Mouse (Mus musculus): ENCODE results near the gene Vmn1r217. TPM values are rescaled to one million over a fixed set of nuclear protein-coding genes. Genes with fewer than 3 reads are reported as not detected.
"Not testable (repeated sequence)": the region's sequence is repeated elsewhere in the genome, so short reads cannot be mapped to it uniquely, and the experiment has no call there.

Vmn1r217 gene
- not detected in 2 replicates for polyA plus RNA-seq (2015; fragmentation: Nextera tagmentation; extraction: Ambion mirVana)

DNA sequence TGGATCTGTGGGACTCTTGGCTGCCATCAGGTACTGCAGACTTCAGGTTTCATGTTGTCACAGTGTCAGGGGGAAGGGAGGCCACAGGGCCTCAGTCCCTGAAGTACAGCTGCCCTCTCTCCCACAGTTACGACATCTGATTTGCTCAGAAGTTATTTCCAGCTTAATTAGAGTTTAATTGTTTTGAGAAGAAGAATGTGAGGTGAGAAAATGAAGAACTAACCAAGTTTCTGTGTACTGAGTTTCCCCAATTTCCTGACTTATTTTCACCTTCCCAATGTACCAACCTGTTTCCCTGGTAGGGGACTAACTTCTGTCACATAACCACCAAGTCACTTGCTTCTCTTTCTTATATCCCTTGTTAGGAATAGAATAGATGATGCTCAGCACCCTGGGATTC is at the start of gene Vmn1r217:
Gene Vmn1r217 (minus strand): TSS at position 101 of the 400 bp plus-strand sequence.
- 65% methylated on average over 1 of the region's 1 CpGs for WGBS
- not testable (repeated sequence) for H3K4me3 ChIP-seq (ENCODE audit: low read length); H3K4me2 ChIP-seq (ENCODE audit: low read depth, low read length); H3K9me3 ChIP-seq (replicated peaks; ENCODE audit: control insufficient read depth, low read length); H3K36me3 ChIP-seq (ENCODE audit: control insufficient read depth, insufficient read depth); H3K27me3 ChIP-seq (ENCODE audit: control insufficient read depth, insufficient read depth, low read length); H3K9ac ChIP-seq (ENCODE audit: low read length); H3K27ac ChIP-seq (ENCODE audit: low read length); ATAC-seq (replicated peaks; ENCODE audit: extremely low read depth, insufficient read depth, low FRiP score); H3K4me1 ChIP-seq (ENCODE audit: control insufficient read depth, insufficient read depth, low read length)

DNA sequence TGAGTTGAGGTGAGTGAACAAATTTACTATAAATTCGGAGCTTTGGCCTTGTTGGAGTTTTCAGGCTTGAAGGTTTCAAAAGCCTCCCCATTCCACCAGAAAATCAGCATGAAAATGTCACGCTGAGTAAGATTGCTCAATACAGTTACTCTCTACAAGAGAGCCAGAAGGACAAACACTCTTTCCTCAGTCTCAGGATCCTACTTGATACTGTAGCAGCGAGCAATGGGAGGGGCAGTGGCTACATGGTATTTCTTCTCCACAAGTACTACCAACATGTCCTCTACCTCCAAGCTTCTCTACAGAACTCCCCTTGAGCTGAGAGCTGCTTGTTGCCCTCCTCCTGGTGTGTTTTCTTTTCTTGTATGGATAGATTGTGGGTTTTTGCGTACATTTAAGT is 48.4 kb upstream of the Vmn1r217 start:
- H3K27ac ChIP-seq (ENCODE audit: low read length); H3K9ac ChIP-seq (ENCODE audit: low read length); ATAC-seq (replicated peaks; ENCODE audit: extremely low read depth, insufficient read depth, low FRiP score); H3K4me2 ChIP-seq (ENCODE audit: low read depth, low read length); H3K27me3 ChIP-seq (ENCODE audit: control insufficient read depth, insufficient read depth, low read length); H3K9me3 ChIP-seq (replicated peaks; ENCODE audit: control insufficient read depth, low read length); H3K4me3 ChIP-seq (ENCODE audit: low read length); H3K4me1 ChIP-seq (ENCODE audit: control insufficient read depth, insufficient read depth, low read length); H3K36me3 ChIP-seq (ENCODE audit: control insufficient read depth, insufficient read depth): not testable (repeated sequence)
- WGBS: 78% methylated on average over 4 of the region's 4 CpGs

DNA sequence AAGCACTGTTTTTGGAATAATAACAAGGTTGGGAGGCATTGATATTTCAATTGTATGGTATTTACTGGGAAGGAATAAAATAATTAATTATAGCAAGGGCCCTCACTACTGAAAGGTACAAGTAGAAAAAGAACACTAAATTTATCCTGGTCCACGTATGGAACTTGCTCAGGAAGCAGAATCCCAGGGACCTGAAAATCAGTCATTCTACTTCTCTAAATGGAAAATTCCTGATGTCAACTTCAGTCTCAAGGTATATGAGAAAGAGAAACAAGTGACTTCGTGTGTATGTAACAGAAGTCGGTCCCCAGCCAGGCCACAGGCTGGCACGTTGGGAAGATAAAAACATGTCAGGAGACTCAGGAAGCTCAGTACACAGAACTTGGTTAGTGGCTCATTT is 41.0 kb upstream of the Vmn1r217 start, which contains the start of gene Vmn1r219:
Gene Vmn1r219 (plus strand): TSS at position 301 of the 400 bp plus-strand sequence.
- ATAC-seq (replicated peaks; ENCODE audit: extremely low read depth, insufficient read depth, low FRiP score): no peak
- Histone ChIP-seq H3K9me3 (replicated peaks; ENCODE audit: control insufficient read depth, low read length) (no peaks in the 10 kb centered on the region), H3K9ac (ENCODE audit: low read length) (no peak within 1 kb of the TSS), H3K4me3 (ENCODE audit: low read length) (no peak within 1 kb of the TSS), H3K4me1 (ENCODE audit: control insufficient read depth, insufficient read depth, low read length) (peaks cover 4% of the 10 kb centered on the region), H3K36me3 (ENCODE audit: control insufficient read depth, insufficient read depth) (no peaks in the 10 kb centered on the region), H3K27me3 (ENCODE audit: control insufficient read depth, insufficient read depth, low read length) (no peaks in the 10 kb centered on the region), H3K27ac (ENCODE audit: low read length) (no peak within 1 kb of the TSS), H3K4me2 (ENCODE audit: low read depth, low read length) (no peak within 1 kb of the TSS)
- WGBS: 64% methylated on average over 4 of the region's 4 CpGs

DNA sequence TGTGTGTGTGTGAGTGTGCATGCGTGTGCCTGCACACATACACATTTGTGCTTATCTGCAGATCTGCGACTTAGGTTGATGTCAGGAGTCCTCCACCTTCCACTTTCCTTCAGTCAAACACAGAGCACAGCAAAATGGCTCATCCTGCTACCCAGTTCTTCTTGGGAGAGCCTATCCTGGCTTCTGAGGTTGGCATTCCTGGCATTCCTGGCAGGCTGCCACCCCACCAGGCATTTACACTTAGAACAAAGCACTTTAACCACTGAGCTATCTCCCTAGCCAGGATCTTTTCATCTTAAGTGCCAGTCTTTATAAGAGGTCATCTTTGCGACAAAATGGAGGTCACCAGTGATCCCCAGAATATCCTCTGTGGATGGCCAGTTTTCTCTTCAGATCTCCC is 39.8 kb upstream of the Vmn1r217 start:
- Histone ChIP-seq H3K4me2 (ENCODE audit: low read depth, low read length) (no peak overlapping the region), H3K4me3 (ENCODE audit: low read length) (no peak overlapping the region), H3K9me3 (replicated peaks; ENCODE audit: control insufficient read depth, low read length) (no peaks in the 10 kb centered on the region), H3K4me1 (ENCODE audit: control insufficient read depth, insufficient read depth, low read length) (peaks cover 4% of the 10 kb centered on the region), H3K36me3 (ENCODE audit: control insufficient read depth, insufficient read depth) (no peaks in the 10 kb centered on the region), H3K27ac (ENCODE audit: low read length) (no peak overlapping the region), H3K27me3 (ENCODE audit: control insufficient read depth, insufficient read depth, low read length) (no peaks in the 10 kb centered on the region), H3K9ac (ENCODE audit: low read length) (no peak overlapping the region)
- ATAC-seq (replicated peaks; ENCODE audit: extremely low read depth, insufficient read depth, low FRiP score): peak; percentile 70
- WGBS: 45% methylated on average over 3 of the region's 3 CpGs

DNA sequence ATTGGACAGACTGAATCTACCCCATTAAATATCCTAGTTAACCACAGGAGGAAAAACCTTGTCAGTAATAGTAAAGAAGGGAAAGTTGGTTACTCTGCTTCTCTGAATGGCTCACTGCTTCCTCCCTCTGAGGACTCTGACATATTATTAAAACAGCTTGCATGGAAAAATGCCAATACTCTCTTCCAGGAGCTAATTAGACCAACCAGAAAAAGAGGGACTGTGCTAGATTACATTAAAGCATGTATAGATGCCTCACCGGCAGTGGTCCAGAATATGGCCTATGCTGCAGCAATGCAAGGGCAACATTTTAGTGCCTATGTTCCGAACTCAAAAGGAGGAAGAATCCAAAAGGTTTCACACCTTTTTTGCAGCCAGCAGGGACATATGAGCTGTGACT is 20.9 kb upstream of the Vmn1r217 start:
- Histone ChIP-seq H3K4me1 (ENCODE audit: control insufficient read depth, insufficient read depth, low read length) (no peaks in the 10 kb centered on the region), H3K9me3 (replicated peaks; ENCODE audit: control insufficient read depth, low read length) (no peaks in the 10 kb centered on the region), H3K9ac (ENCODE audit: low read length) (no peak overlapping the region), H3K36me3 (ENCODE audit: control insufficient read depth, insufficient read depth) (no peaks in the 10 kb centered on the region), H3K27me3 (ENCODE audit: control insufficient read depth, insufficient read depth, low read length) (no peaks in the 10 kb centered on the region), H3K4me2 (ENCODE audit: low read depth, low read length) (no peak overlapping the region), H3K27ac (ENCODE audit: low read length) (no peak overlapping the region), H3K4me3 (ENCODE audit: low read length) (no peak overlapping the region)
- 73% methylated on average over 2 of the region's 2 CpGs for WGBS
- ATAC-seq (replicated peaks; ENCODE audit: extremely low read depth, insufficient read depth, low FRiP score): no peak

DNA sequence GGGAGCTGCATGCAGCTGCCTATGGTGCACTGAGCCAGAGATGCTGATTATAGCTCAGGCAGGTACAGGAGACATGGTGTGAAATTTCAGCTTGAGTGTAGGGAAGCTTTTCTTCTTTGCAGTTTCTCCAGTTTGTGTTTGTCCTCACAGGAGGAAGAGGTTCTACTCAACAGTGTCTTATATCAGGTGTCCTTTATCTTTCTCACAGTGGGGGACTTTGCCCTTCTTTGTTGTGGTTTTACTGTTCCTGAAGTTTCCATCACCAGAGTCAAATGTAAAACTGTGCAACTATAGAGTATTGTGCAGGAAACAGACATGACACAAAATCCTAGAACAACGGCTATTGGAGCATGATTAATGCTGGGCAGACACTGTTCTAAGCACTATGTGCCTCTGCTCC is 15.5 kb upstream of the Vmn1r217 start:
- 77% methylated on average over 1 of the region's 1 CpGs for WGBS
- no peaks in the 10 kb centered on the region for H3K27me3 ChIP-seq (ENCODE audit: control insufficient read depth, insufficient read depth, low read length)
- H3K9ac ChIP-seq (ENCODE audit: low read length): no peak overlapping the region
- H3K27ac ChIP-seq (ENCODE audit: low read length): no peak overlapping the region
- no peaks in the 10 kb centered on the region for H3K9me3 ChIP-seq (replicated peaks; ENCODE audit: control insufficient read depth, low read length)
- ATAC-seq (replicated peaks; ENCODE audit: extremely low read depth, insufficient read depth, low FRiP score): no peak
- H3K4me3 ChIP-seq (ENCODE audit: low read length): no peak overlapping the region
- H3K4me2 ChIP-seq (ENCODE audit: low read depth, low read length): no peak overlapping the region
- H3K4me1 ChIP-seq (ENCODE audit: control insufficient read depth, insufficient read depth, low read length): no peaks in the 10 kb centered on the region
- H3K36me3 ChIP-seq (ENCODE audit: control insufficient read depth, insufficient read depth): no peaks in the 10 kb centered on the region

DNA sequence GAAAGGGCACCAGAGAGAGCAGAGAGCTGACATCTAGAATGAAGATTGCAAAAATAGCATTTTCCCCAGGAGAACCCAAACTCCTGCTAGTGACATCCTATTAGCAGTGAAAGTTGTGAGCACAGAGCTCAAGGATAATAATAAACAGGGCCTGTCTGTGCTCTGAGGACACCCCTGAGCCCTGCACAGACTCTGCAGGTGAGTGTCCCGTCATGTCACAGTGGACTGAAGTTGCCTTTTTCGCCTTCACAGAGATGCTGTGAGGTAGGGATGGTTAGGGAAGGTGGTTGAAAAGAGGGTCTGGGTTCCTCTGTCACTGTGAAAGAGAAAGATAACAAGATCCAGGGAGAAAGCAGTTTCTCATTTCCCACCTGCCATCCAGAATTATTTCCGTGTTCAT is 15.1 kb upstream of the Vmn1r217 start, which contains the start of gene Vmn1r218:
Gene Vmn1r218 (plus strand): TSS at position 57 of the 400 bp plus-strand sequence.
- Histone ChIP-seq H3K36me3 (ENCODE audit: control insufficient read depth, insufficient read depth) (no peaks in the 10 kb centered on the region), H3K9me3 (replicated peaks; ENCODE audit: control insufficient read depth, low read length) (no peaks in the 10 kb centered on the region), H3K27me3 (ENCODE audit: control insufficient read depth, insufficient read depth, low read length) (no peaks in the 10 kb centered on the region), H3K4me2 (ENCODE audit: low read depth, low read length) (no peak within 1 kb of the TSS), H3K9ac (ENCODE audit: low read length) (no peak within 1 kb of the TSS), H3K4me3 (ENCODE audit: low read length) (no peak within 1 kb of the TSS), H3K4me1 (ENCODE audit: control insufficient read depth, insufficient read depth, low read length) (no peaks in the 10 kb centered on the region), H3K27ac (ENCODE audit: low read length) (no peak within 1 kb of the TSS)
- no peak for ATAC-seq (replicated peaks; ENCODE audit: extremely low read depth, insufficient read depth, low FRiP score)
- 59% methylated on average over 3 of the region's 3 CpGs for WGBS

DNA sequence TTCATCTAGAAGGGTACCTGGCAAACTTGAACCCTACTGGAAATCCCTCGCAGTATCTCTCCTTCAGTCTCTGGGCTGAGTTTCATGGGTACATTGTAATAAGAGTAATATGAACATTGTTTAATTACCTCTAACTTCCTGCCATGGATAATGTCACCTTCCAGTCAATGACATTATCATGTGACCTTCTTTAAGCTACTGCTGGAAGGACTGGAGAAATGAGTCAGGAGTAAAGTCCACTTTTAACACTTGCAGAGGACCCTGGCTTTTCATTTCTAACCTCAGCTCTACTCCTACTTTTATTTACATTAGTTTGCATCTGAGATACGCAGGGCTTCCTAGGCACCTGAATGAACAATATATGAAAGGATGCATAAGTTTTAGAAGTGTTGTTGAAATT is 2.6 kb upstream of the Vmn1r217 start:
- Histone ChIP-seq H3K4me1 (ENCODE audit: control insufficient read depth, insufficient read depth, low read length) (no peaks in the 10 kb centered on the region), H3K27ac (ENCODE audit: low read length) (no peak overlapping the region), H3K36me3 (ENCODE audit: control insufficient read depth, insufficient read depth) (no peaks in the 10 kb centered on the region), H3K9me3 (replicated peaks; ENCODE audit: control insufficient read depth, low read length) (no peaks in the 10 kb centered on the region), H3K4me2 (ENCODE audit: low read depth, low read length) (no peak overlapping the region), H3K9ac (ENCODE audit: low read length) (no peak overlapping the region), H3K4me3 (ENCODE audit: low read length) (no peak overlapping the region), H3K27me3 (ENCODE audit: control insufficient read depth, insufficient read depth, low read length) (no peaks in the 10 kb centered on the region)
- no peak for ATAC-seq (replicated peaks; ENCODE audit: extremely low read depth, insufficient read depth, low FRiP score)
- WGBS: 81% methylated on average over 2 of the region's 2 CpGs

DNA sequence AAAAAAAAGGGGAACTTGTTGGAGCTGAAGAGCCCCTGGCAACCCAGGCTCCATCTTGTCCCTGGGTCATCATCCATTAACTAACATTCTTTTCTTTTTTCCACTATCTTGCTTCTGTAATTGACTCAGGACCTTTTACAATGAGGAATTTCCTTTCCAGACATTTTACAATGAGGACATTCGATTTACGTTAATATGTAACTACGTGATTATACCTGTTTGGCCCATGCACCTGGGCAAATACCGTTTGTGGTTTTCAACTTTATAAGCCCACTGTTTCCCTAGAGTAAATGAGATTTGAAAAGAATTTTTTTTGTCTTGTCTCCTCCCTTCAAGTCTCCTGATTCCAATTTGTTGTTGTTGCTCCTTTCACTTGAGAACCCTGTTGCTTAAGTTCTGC is 23.6 kb downstream of the Vmn1r217 start:
- Histone ChIP-seq H3K27ac (ENCODE audit: low read length) (no peak overlapping the region), H3K36me3 (ENCODE audit: control insufficient read depth, insufficient read depth) (no peaks in the 10 kb centered on the region), H3K9me3 (replicated peaks; ENCODE audit: control insufficient read depth, low read length) (no peaks in the 10 kb centered on the region), H3K4me2 (ENCODE audit: low read depth, low read length) (no peak overlapping the region), H3K4me3 (ENCODE audit: low read length) (no peak overlapping the region), H3K27me3 (ENCODE audit: control insufficient read depth, insufficient read depth, low read length) (no peaks in the 10 kb centered on the region), H3K4me1 (ENCODE audit: control insufficient read depth, insufficient read depth, low read length) (no peaks in the 10 kb centered on the region), H3K9ac (ENCODE audit: low read length) (no peak overlapping the region)
- 84% methylated on average over 4 of the region's 4 CpGs for WGBS
- no peak for ATAC-seq (replicated peaks; ENCODE audit: extremely low read depth, insufficient read depth, low FRiP score)

DNA sequence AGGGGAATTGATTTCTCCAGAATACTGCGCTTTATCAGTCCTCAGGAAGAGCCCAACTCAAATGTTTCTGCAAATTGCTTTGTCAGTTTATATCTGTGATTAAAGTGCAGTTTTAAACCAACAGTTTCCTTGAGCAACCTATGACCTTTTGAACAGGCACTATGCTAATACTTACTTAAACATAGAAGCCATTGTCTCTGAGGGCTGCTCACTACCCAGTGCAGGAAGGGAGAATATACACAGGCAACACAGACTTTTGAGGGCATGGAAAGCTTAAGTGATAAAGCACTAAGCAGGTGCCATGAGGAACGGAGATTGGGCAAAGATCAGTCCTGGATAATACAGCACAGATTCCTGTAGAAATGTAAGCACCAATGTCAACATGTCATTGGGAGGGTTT is 48.7 kb downstream of the Vmn1r217 start:
- no peaks in the 10 kb centered on the region for H3K4me1 ChIP-seq (ENCODE audit: control insufficient read depth, insufficient read depth, low read length)

More for the DNA sequence above, 48.7 kb downstream of the Vmn1r217 start:
- Histone ChIP-seq H3K27me3 (ENCODE audit: control insufficient read depth, insufficient read depth, low read length) (no peaks in the 10 kb centered on the region), H3K4me2 (ENCODE audit: low read depth, low read length) (no peak overlapping the region), H3K27ac (ENCODE audit: low read length) (no peak overlapping the region), H3K36me3 (ENCODE audit: control insufficient read depth, insufficient read depth) (no peaks in the 10 kb centered on the region), H3K4me3 (ENCODE audit: low read length) (no peak overlapping the region), H3K9me3 (replicated peaks; ENCODE audit: control insufficient read depth, low read length) (no peaks in the 10 kb centered on the region), H3K9ac (ENCODE audit: low read length) (no peak overlapping the region)
- no peak for ATAC-seq (replicated peaks; ENCODE audit: extremely low read depth, insufficient read depth, low FRiP score)
- 76% methylated on average over 2 of the region's 2 CpGs for whole genome bisulfite sequencing

Data from heart, embryonic 16.5 days (tissue).